Mouse (Mus musculus) erythroblast, embryonic 14.5 days (primary cell): ENCODE results near the gene Aagab. TPM values are rescaled to one million over a fixed set of nuclear protein-coding genes. Genes with fewer than 3 reads are reported as not detected.
A peak's percentile ranks its signal among the peaks of the same experiment; 100 is the strongest.

ENCODE experiments used
- H3K27me3 ChIP-seq: 2 replicates; pipeline ENCODE4 v1.6.1; 2012; ENCODE audit warnings: inconsistent platforms; ENCODE audit not compliant: control insufficient read depth
- H3K36me3 ChIP-seq: 2 replicates; pipeline ENCODE4 v1.6.1; 2012; ENCODE audit warnings: mild to moderate bottlenecking, inconsistent platforms; ENCODE audit not compliant: control insufficient read depth
- H3K4me1 ChIP-seq: 2 replicates; pipeline ENCODE4 v1.6.1; 2012; ENCODE audit warnings: inconsistent platforms; ENCODE audit not compliant: control insufficient read depth
- H3K4me3 ChIP-seq: replicated peaks from 2 replicates; pipeline ENCODE3; 2012; ENCODE audit warnings: moderate library complexity, mild to moderate bottlenecking, inconsistent platforms
- H3K9me3 ChIP-seq: 2 replicates; pipeline ENCODE4 v1.6.1; 2012; ENCODE audit warnings: low read length, inconsistent platforms, mixed read lengths; ENCODE audit not compliant: control insufficient read depth
- GATA1 ChIP-seq: IDR thresholded peaks from 2 replicates; pipeline ENCODE4 v1.6.1; 2012; ENCODE audit warnings: low read length, inconsistent platforms, mixed read lengths
- TAL1 ChIP-seq: IDR thresholded peaks from 3 replicates; pipeline ENCODE4 v1.6.1; 2012; ENCODE audit warnings: low read length, inconsistent platforms, mixed read lengths
- polyA plus RNA-seq: library from polyadenylated mRNA; stranded (reverse); fragments of >175 nt; gene quantifications from 2 replicates; pipeline ENCODE4 v1.2.3, GENCODE M21; 2012

The Aagab gene
- polyA plus RNA-seq, 1 experiment: 0.41 TPM

DNA sequence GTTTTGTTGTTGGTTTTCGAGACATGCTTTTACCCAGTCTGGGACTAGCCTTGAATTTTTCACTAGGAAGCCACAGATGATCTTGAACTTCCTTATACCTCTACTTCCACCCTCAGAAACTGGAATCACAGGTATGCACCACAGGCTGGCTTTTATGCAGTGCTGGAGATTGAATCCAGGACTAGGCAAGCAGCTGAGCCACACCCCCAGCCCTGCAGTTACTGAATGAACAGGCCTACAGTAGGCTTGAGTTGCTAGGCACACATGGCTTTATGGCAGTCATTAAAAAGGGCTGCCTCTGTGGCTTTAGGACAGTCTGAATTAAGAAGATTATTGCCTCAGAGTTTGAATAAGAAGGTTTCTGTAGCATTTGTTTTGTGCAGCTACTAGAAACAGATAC is 7.4 kb upstream of the Aagab start:
- H3K27me3 ChIP-seq: no peaks in the 10 kb centered on the region
- no peaks in the 10 kb centered on the region for H3K36me3 ChIP-seq
- TF ChIP-seq TAL1 (no peak), GATA1 (no peak)
- H3K4me3 ChIP-seq: no peak overlapping the region
- H3K9me3 ChIP-seq: peaks cover 4% of the 10 kb centered on the region; the same call in 1 of the 2 replicates
- H3K4me1 ChIP-seq: no peaks in the 10 kb centered on the region

DNA sequence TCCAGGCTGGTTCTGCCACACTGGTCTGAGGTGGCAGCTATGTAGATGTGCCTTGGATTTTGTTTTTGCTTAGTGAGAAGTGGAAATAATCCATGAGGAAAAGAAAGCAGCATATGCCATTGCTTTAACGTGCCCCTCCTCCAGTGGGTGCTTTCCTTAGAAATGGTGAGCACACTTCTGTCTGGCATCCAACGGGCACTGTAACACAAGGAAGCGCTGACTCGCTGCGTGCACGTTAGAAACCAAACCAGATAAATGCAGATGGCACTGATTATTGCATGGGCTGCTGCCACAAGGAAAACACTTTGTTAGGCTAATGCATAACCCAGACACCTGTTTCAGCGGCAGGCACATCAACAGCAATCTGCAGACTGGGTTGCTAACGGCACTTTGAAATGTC is 6.8 kb upstream of the Aagab start:
- Histone ChIP-seq H3K27me3 (peaks cover 3% of the 10 kb centered on the region; the same call in 1 of the 2 replicates), H3K4me3 (no peak overlapping the region), H3K9me3 (peaks cover 4% of the 10 kb centered on the region; the same call in 1 of the 2 replicates), H3K36me3 (no peaks in the 10 kb centered on the region), H3K4me1 (no peaks in the 10 kb centered on the region)
- TF ChIP-seq GATA1 (no peak), TAL1 (no peak)

DNA sequence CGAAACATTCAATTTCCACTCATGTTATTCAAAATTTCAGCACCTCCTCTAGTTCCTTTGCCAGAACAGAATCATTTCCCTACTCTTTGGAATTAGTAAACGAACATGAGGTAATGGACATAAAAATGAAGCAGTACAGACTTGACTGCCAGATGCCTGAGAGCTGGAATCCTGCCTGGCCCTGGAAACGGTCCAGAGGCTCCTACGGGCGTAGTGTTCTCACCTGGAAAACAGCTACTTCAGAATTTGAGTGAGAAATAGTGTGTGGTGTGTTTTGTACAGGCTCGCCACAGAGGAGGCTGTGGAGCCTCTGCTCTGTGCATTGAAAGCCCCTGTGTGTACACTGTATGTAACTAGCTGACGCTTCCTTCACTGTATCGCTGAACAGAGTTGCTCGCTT is 5.8 kb upstream of the Aagab start:
- Histone ChIP-seq H3K4me3 (no peak overlapping the region), H3K27me3 (peaks cover 3% of the 10 kb centered on the region; the same call in 1 of the 2 replicates), H3K36me3 (no peaks in the 10 kb centered on the region), H3K4me1 (peaks cover under 1% of the 10 kb centered on the region), H3K9me3 (no peaks in the 10 kb centered on the region)
- no peak for TF ChIP-seq TAL1
- no peak for TF ChIP-seq GATA1

DNA sequence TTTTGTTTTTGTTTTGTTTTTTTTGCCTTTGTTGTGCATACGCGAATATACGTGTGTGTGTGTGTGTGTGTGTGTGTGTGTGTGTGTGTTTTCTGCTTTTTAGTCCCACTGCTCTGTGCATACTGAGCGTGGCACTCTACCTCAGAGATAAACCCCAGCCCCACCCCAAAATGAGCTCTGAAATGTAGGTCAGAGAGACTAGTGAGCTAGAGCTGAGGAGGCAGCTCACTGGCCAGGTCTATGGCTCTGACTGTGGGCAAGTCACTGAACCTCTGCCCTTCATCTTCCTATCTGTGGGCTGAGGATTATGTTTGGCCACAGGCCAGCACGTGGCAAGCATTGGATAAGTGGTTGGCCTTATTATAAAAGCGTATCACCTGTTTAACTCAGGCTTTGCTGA is 1.4 kb downstream of the Aagab start:
- peaks cover 3% of the 10 kb centered on the region; the same call in 1 of the 2 replicates for H3K27me3 ChIP-seq
- no peak for TF ChIP-seq GATA1
- TF ChIP-seq TAL1: no peak
- peaks cover 33% of the 10 kb centered on the region for H3K4me1 ChIP-seq
- H3K4me3 ChIP-seq: peak overlapping the region; percentile 95
- H3K9me3 ChIP-seq: no peaks in the 10 kb centered on the region
- H3K36me3 ChIP-seq: peaks cover 13% of the 10 kb centered on the region

DNA sequence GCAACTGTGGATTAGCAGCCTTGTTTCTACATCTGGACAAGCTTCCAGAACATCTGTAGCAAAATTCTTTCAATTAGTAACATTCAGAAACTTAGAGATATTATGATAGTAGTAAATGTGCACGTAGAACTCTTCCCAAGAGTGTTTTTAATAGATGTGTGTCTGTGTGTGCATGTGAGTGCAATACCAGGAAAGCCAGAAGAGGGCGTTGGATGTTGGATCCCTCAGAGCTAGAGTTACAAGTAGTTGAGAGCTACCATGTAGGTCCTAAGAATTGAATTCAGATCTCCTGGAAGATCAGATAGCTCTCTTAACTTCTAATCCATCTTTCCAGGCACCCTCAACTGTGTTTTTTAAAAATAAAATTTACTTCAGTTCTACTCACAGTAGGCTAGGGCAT is 4.1 kb downstream of the Aagab start:
- H3K4me1 ChIP-seq: peaks cover 45% of the 10 kb centered on the region
- H3K27me3 ChIP-seq: no peaks in the 10 kb centered on the region
- H3K9me3 ChIP-seq: no peaks in the 10 kb centered on the region

DNA sequence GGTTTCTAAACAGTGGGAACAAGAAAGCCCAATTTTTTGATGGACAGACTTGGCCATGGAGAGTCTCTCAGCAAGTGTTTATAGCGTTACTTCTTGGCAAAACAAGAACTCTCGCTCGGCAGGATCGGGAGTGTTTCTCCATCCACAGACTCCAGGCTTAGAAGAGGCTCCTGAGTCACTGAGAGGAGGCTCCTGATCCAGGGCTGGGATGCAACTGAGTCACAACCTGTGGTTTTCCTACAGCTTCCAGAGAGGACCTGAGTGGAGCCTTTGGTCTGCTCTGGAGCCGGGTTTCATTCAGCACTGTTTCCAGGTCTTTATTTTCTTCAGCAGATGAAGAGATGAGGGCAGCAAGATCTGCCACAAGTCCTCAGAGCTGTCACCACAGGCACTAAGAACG is 5.5 kb downstream of the Aagab start:
- Histone ChIP-seq H3K9me3 (no peaks in the 10 kb centered on the region), H3K36me3 (peaks cover 40% of the 10 kb centered on the region), H3K27me3 (no peaks in the 10 kb centered on the region), H3K4me3 (no peak overlapping the region), H3K4me1 (peaks cover 37% of the 10 kb centered on the region)
- TF ChIP-seq TAL1 (no peak), GATA1 (no peak)

More for the DNA sequence above, 4.1 kb downstream of the Aagab start:
- H3K4me3 ChIP-seq: no peak overlapping the region
- TF ChIP-seq TAL1 (no peak), GATA1 (no peak)
- peaks cover 30% of the 10 kb centered on the region for H3K36me3 ChIP-seq

DNA sequence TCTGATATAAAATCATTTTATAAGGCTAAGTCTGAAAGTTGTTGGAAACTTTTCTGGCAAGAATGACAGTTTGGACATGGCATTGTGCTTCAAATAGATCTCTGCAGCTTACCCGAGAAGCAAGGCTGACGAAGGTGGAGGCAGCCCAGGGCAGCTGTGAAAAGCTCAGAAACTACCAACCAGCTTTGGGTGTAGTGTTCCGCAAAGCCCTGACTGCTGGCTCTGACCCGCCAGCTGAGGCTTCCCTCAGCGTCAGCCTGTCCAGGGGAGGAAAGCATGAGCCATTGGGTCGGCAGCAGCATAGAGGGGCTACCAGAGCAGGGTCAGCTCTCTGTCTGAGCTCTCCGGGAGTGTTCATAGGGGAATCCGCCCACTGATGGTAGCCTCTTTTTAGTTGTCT is 6.8 kb downstream of the Aagab start:
- TF ChIP-seq TAL1 (no peak), GATA1 (no peak)
- Histone ChIP-seq H3K36me3 (peaks cover 45% of the 10 kb centered on the region), H3K27me3 (no peaks in the 10 kb centered on the region), H3K4me1 (peaks cover 29% of the 10 kb centered on the region), H3K9me3 (no peaks in the 10 kb centered on the region), H3K4me3 (no peak overlapping the region)

DNA sequence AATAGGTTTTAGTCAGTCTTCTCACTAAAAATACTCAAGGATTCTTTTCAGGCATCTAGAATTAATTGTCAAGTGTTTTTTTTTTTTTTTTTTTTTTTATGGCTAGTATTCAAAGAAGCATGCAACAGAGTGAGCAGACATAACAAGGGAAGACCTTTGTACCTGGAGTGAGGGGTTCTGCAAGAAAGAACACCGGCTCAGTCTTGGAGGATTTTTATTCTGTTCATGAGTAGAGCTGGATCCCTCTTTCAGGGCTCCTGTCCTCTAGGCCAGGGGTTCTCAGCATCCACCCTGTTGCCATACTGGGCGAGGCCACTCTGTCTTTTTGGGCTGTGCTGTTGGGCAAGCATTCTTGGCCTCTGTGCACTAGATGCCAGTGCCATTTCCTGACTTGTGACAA is 7.3 kb downstream of the Aagab start:
- TF ChIP-seq GATA1 (no peak), TAL1 (no peak)
- Histone ChIP-seq H3K27me3 (no peaks in the 10 kb centered on the region), H3K9me3 (no peaks in the 10 kb centered on the region), H3K4me1 (peaks cover 27% of the 10 kb centered on the region), H3K36me3 (peaks cover 45% of the 10 kb centered on the region), H3K4me3 (no peak overlapping the region)

DNA sequence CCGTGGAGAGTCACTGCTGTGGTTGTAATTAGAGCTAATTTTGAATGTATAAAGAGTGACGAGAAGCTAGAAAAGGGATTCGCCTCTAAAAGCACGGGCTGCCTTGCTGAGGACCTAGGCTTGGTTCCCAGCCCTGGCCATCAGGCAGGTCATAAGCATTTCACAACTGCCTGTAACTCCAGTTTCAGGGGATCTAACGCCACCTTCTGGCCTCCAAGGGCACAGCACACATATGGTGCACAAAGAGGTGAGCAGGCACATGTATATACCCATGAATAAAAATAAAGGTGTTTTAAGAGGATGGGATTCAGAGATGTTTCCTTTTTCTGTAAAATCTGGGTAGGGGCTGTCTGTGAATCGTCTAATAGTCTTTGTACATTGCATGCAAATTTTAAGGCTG is 7.8 kb downstream of the Aagab start:
- Histone ChIP-seq H3K36me3 (peaks cover 45% of the 10 kb centered on the region), H3K9me3 (no peaks in the 10 kb centered on the region), H3K27me3 (no peaks in the 10 kb centered on the region), H3K4me3 (no peak overlapping the region), H3K4me1 (peaks cover 25% of the 10 kb centered on the region)
- TF ChIP-seq TAL1 (no peak), GATA1 (no peak)

DNA sequence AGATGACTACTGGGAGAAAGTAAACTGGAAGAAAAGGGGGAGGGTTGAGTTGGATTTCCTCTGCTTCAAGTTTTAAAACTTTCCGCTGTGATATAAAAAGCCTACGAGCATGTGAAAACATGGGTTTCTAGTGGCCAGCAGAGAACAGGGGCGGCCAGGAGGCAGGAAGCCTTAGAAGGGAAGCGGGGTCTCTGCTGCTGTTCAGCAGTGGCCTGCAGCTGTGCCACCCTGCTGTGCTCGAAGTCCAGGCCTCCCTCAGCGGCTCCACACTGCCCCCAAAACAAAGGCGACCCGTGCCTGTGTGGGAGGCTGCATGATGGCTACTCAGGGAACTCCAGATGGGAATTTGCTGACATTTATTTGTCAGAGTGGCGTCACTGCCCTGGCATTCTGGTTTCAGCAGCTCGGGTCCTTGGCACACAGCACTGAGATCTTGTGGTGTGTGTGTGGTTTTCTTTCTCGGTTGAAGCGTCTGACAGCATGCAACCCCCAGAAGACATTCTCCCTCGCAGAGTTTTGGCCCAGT is 8.4 kb downstream of the Aagab start:
- no peak for TF ChIP-seq GATA1
- no peak for TF ChIP-seq TAL1
- Histone ChIP-seq H3K9me3 (no peaks in the 10 kb centered on the region), H3K4me1 (peaks cover 22% of the 10 kb centered on the region), H3K36me3 (peaks cover 42% of the 10 kb centered on the region), H3K27me3 (no peaks in the 10 kb centered on the region), H3K4me3 (no peak overlapping the region)
